Mouse (Mus musculus): Measurements from ENCODE around the gene Actl6b. TPM values are rescaled to one million over a fixed set of nuclear protein-coding genes. Genes with fewer than 3 reads are reported as not detected.

Gene Actl6b
- polyA plus RNA-seq, 1 experiment = 0.25 TPM

- Histone ChIP-seq H3K4me3 (ENCODE audit: control insufficient read depth, low read depth, low read length) (peak overlapping the region; percentile 87), H3K4me1 (ENCODE audit: control insufficient read depth, insufficient read depth, low read length) (peaks cover 15% of the 10 kb centered on the region), H3K27ac (ENCODE audit: control insufficient read depth, insufficient read depth, low read depth, low read length) (peak overlapping the region; percentile 90), H3K27me3 (ENCODE audit: control insufficient read depth, insufficient read depth, low read length) (no peaks in the 10 kb centered on the region), H3K36me3 (ENCODE audit: control insufficient read depth, insufficient read depth, low read length) (no peaks in the 10 kb centered on the region)
- peak; percentile 70; the same call in 1 of the 2 replicates for TF ChIP-seq POLR2A (IDR thresholded peaks at IDR 0.05; ENCODE audit: control insufficient read depth, low read depth, low read length)
- TF ChIP-seq CTCF (IDR thresholded peaks at IDR 0.05; ENCODE audit: control insufficient read depth, insufficient read depth, insufficient replicate concordance, low read depth, low read length) = no peak
Observed at GRCm38 (mm10) chr5:137596601-137597261, 43.4 kb downstream of the Actl6b start.

GRCm38 (mm10) chr5:137597625-137598024, 44.3 kb downstream of the Actl6b start:
- Histone ChIP-seq H3K4me1 (ENCODE audit: control insufficient read depth, insufficient read depth, low read length) (peaks cover 15% of the 10 kb centered on the region), H3K27ac (ENCODE audit: control insufficient read depth, insufficient read depth, low read depth, low read length) (no peak overlapping the region), H3K4me3 (ENCODE audit: control insufficient read depth, low read depth, low read length) (no peak overlapping the region), H3K27me3 (ENCODE audit: control insufficient read depth, insufficient read depth, low read length) (no peaks in the 10 kb centered on the region), H3K36me3 (ENCODE audit: control insufficient read depth, insufficient read depth, low read length) (no peaks in the 10 kb centered on the region)
- TF ChIP-seq POLR2A (IDR thresholded peaks at IDR 0.05; ENCODE audit: control insufficient read depth, low read depth, low read length) (no peak), CTCF (IDR thresholded peaks at IDR 0.05; ENCODE audit: control insufficient read depth, insufficient read depth, insufficient replicate concordance, low read depth, low read length) (no peak)

- Histone ChIP-seq H3K27ac (ENCODE audit: control insufficient read depth, insufficient read depth, low read depth, low read length) (no peak overlapping the region), H3K4me3 (ENCODE audit: control insufficient read depth, low read depth, low read length) (no peak overlapping the region), H3K36me3 (ENCODE audit: control insufficient read depth, insufficient read depth, low read length) (no peaks in the 10 kb centered on the region), H3K4me1 (ENCODE audit: control insufficient read depth, insufficient read depth, low read length) (peaks cover 15% of the 10 kb centered on the region), H3K27me3 (ENCODE audit: control insufficient read depth, insufficient read depth, low read length) (no peaks in the 10 kb centered on the region)
- TF ChIP-seq CTCF (IDR thresholded peaks at IDR 0.05; ENCODE audit: control insufficient read depth, insufficient read depth, insufficient replicate concordance, low read depth, low read length) (no peak), POLR2A (IDR thresholded peaks at IDR 0.05; ENCODE audit: control insufficient read depth, low read depth, low read length) (no peak)
Observed at GRCm38 (mm10) chr5:137598100-137598826, 44.9 kb downstream of the Actl6b start.

GRCm38 (mm10) chr5:137599600-137599999, 46.3 kb downstream of the Actl6b start:
- TF ChIP-seq POLR2A (IDR thresholded peaks at IDR 0.05; ENCODE audit: control insufficient read depth, low read depth, low read length) (no peak), CTCF (IDR thresholded peaks at IDR 0.05; ENCODE audit: control insufficient read depth, insufficient read depth, insufficient replicate concordance, low read depth, low read length) (no peak)
- H3K27me3 ChIP-seq (ENCODE audit: control insufficient read depth, insufficient read depth, low read length) = no peaks in the 10 kb centered on the region
- H3K4me1 ChIP-seq (ENCODE audit: control insufficient read depth, insufficient read depth, low read length) = peaks cover 15% of the 10 kb centered on the region
- no peak overlapping the region for H3K27ac ChIP-seq (ENCODE audit: control insufficient read depth, insufficient read depth, low read depth, low read length)
- H3K4me3 ChIP-seq (ENCODE audit: control insufficient read depth, low read depth, low read length) = peak overlapping the region; percentile 96; the same call in 1 of the 2 replicates
- no peaks in the 10 kb centered on the region for H3K36me3 ChIP-seq (ENCODE audit: control insufficient read depth, insufficient read depth, low read length)

GRCm38 (mm10) chr5:137600281-137600618, 46.9 kb downstream of the Actl6b start:
- Histone ChIP-seq H3K36me3 (ENCODE audit: control insufficient read depth, insufficient read depth, low read length) (no peaks in the 10 kb centered on the region), H3K4me1 (ENCODE audit: control insufficient read depth, insufficient read depth, low read length) (peaks cover 15% of the 10 kb centered on the region)

GRCm38 (mm10) chr5:137600619-137601364, 47.5 kb downstream of the Actl6b start, which contains the start of gene Mospd3:
Gene Mospd3 (minus strand): TSS chr5:137601058.
- H3K4me3 ChIP-seq (ENCODE audit: control insufficient read depth, low read depth, low read length) = peak within 1 kb of the TSS; percentile 96
- no peaks in the 10 kb centered on the region for H3K36me3 ChIP-seq (ENCODE audit: control insufficient read depth, insufficient read depth, low read length)
- no peaks in the 10 kb centered on the region for H3K27me3 ChIP-seq (ENCODE audit: control insufficient read depth, insufficient read depth, low read length)
- peak within 1 kb of the TSS; percentile 99 for H3K27ac ChIP-seq (ENCODE audit: control insufficient read depth, insufficient read depth, low read depth, low read length)
- peaks cover 15% of the 10 kb centered on the region for H3K4me1 ChIP-seq (ENCODE audit: control insufficient read depth, insufficient read depth, low read length)
- TF ChIP-seq CTCF (IDR thresholded peaks at IDR 0.05; ENCODE audit: control insufficient read depth, insufficient read depth, insufficient replicate concordance, low read depth, low read length) (no peak), POLR2A (IDR thresholded peaks at IDR 0.05; ENCODE audit: control insufficient read depth, low read depth, low read length) (no peak; the same call in none of the 2 replicates)

More at GRCm38 (mm10) chr5:137600281-137600618, 46.9 kb downstream of the Actl6b start:
- peak overlapping the region; percentile 99; the same call in 1 of the 2 replicates for H3K27ac ChIP-seq (ENCODE audit: control insufficient read depth, insufficient read depth, low read depth, low read length)
- TF ChIP-seq POLR2A (IDR thresholded peaks at IDR 0.05; ENCODE audit: control insufficient read depth, low read depth, low read length) = no peak
- TF ChIP-seq CTCF (IDR thresholded peaks at IDR 0.05; ENCODE audit: control insufficient read depth, insufficient read depth, insufficient replicate concordance, low read depth, low read length) = no peak
- H3K4me3 ChIP-seq (ENCODE audit: control insufficient read depth, low read depth, low read length) = peak overlapping the region; percentile 96
- no peaks in the 10 kb centered on the region for H3K27me3 ChIP-seq (ENCODE audit: control insufficient read depth, insufficient read depth, low read length)

GRCm38 (mm10) chr5:137601365-137601729, 48.0 kb downstream of the Actl6b start:
- H3K27ac ChIP-seq (ENCODE audit: control insufficient read depth, insufficient read depth, low read depth, low read length) = peak overlapping the region; percentile 99
- no peaks in the 10 kb centered on the region for H3K27me3 ChIP-seq (ENCODE audit: control insufficient read depth, insufficient read depth, low read length)
- peaks cover 15% of the 10 kb centered on the region for H3K4me1 ChIP-seq (ENCODE audit: control insufficient read depth, insufficient read depth, low read length)
- TF ChIP-seq CTCF (IDR thresholded peaks at IDR 0.05; ENCODE audit: control insufficient read depth, insufficient read depth, insufficient replicate concordance, low read depth, low read length) = no peak
- TF ChIP-seq POLR2A (IDR thresholded peaks at IDR 0.05; ENCODE audit: control insufficient read depth, low read depth, low read length) = no peak
- H3K36me3 ChIP-seq (ENCODE audit: control insufficient read depth, insufficient read depth, low read length) = no peaks in the 10 kb centered on the region
- H3K4me3 ChIP-seq (ENCODE audit: control insufficient read depth, low read depth, low read length) = peak overlapping the region; percentile 96

Measured in testis, adult 2 months (tissue).